Mouse (Mus musculus) MEL (cell line): ENCODE measurements around the gene Mark4.

Source experiments
- GABPA ChIP-seq: IDR thresholded peaks from 2 replicates; pipeline ENCODE4 v1.6.1; 2012; ENCODE audit warnings: low read depth, mild to moderate bottlenecking, inconsistent platforms, low read length, improper control_type of control experiment, moderate library complexity
- MEF2A ChIP-seq: IDR thresholded peaks from 2 replicates; pipeline ENCODE4 v1.6.1; 2014; ENCODE audit warnings: low read depth, mild to moderate bottlenecking, inconsistent platforms, low read length, improper control_type of control experiment; ENCODE audit not compliant: poor library complexity, insufficient replicate concordance, severe bottlenecking; ENCODE audit errors: extremely low read depth

DNA sequence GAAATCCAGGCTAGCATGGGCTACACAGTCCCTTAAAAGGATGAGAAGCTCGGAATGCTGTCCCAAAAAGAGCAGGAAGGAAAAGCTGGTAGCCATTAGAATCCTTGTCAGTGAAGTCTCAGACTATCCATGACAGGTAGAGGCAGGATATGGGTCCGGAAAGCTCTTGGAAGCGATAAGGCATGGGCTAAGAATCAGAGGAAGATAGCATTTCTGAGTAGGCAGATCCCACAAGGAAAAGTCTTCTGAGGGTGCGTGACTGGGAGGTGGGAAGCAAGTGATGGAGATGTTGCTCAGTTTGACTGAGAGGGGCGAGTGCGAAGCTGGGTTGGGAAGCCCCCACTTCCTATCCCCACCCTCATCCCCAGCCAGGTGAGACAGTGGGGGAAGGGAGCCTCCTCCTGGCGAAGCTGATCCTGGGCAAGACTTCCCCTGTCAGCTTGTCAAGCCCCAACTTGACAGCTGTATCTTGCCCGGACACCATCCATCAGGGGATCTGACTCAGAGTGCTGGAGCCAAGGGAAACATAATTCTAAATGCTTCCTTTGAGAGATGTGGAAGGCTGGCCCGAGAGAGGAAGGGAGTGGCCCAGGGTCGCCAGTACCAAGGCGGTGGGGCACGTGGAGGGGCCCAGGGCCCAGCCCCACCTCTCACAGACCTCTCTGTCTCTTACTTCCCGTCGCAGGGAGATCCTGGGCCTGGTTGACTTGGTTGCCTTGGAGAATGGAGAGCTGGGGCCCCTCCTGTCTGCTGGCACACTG is 19.2 kb upstream of the Mark4 start:
- TF ChIP-seq MEF2A = no peak
- TF ChIP-seq GABPA = no peak
